In genomic region chr1:151345863-151346195, GRCm38 (mm10) we compare ENCODE assay signal across 8 mouse cellular contexts. TPM values are rescaled to one million over a fixed set of nuclear protein-coding genes. Genes with fewer than 3 reads are reported as not detected.
A peak's percentile ranks its signal among the peaks of the same experiment; 100 is the strongest.
DNase-seq lines count a peak whose midpoint lies in the region; ATAC-seq and TF ChIP-seq lines count a peak whose summit lies in the region.

No protein-coding gene starts in this region.

- no peaks in the 10 kb centered on the region for H3K9me3 ChIP-seq in hindbrain, embryonic 14.5 days (ENCODE audit: control insufficient read depth, low read length)
- H3K9me3 ChIP-seq in midbrain, embryonic 16.5 days (replicated peaks; ENCODE audit: control insufficient read depth, low read length, poor library complexity, severe bottlenecking), result no peaks in the 10 kb centered on the region

- peak overlapping the region; percentile 95; the same call in 1 of the 2 replicates for H3K27ac ChIP-seq in left cerebral cortex, adult 2 months
- H3K27ac ChIP-seq in hindbrain, embryonic 14.5 days, result 0 out of 2 replicates have a peak overlapping the region, but pooled peaks have one; percentile 98
- no peak overlapping the region for H3K27ac ChIP-seq in midbrain, embryonic 16.5 days (ENCODE audit: low read length)

- peak overlapping the region; percentile 98 for H3K4me3 ChIP-seq in left cerebral cortex, adult 2 months
- H3K4me3 ChIP-seq in hindbrain, embryonic 14.5 days (replicated peaks; ENCODE audit: low read length), result peak overlapping the region; percentile 96
- H3K4me3 ChIP-seq in midbrain, embryonic 16.5 days (ENCODE audit: low read depth, low read length), result peak overlapping the region; percentile 71

- peaks cover 31% of the 10 kb centered on the region for H3K4me1 ChIP-seq in hindbrain, embryonic 14.5 days (replicated peaks; ENCODE audit: control insufficient read depth, insufficient read depth, low read length)
- peaks cover 36% of the 10 kb centered on the region for H3K4me1 ChIP-seq in midbrain, embryonic 16.5 days (ENCODE audit: control insufficient read depth, insufficient read depth, low read length)

- peak overlapping the region; percentile 98 for H3K9ac ChIP-seq in hindbrain, embryonic 14.5 days
- 0 out of 2 replicates have a peak overlapping the region, but pooled peaks have one; percentile 46 for H3K9ac ChIP-seq in midbrain, embryonic 16.5 days (ENCODE audit: low read depth, low read length)

- intact Hi-C loops in left cerebral cortex, adult 2 months (cut with DNase I), result loop anchor here (2.0 to 5.0 kb wide), 4 partner anchors 43 to 309 kb away; no protein-coding TSS in a partner anchor
- intact Hi-C loops in left cerebral cortex, postnatal 25 days (cut with DNase I), result loop anchor here (1.0 kb wide), 2 partner anchors 96 to 267 kb away; no protein-coding TSS in a partner anchor

- H3K36me3 ChIP-seq in hindbrain, embryonic 14.5 days (replicated peaks; ENCODE audit: control insufficient read depth, insufficient read depth), result peaks cover 15% of the 10 kb centered on the region
- 0 out of 2 replicates have a peak, but pooled peaks cover 2% of the 10 kb centered on the region for H3K36me3 ChIP-seq in midbrain, embryonic 16.5 days (ENCODE audit: control insufficient read depth, insufficient read depth, low read length)

- H3K4me2 ChIP-seq in hindbrain, embryonic 14.5 days (replicated peaks), result peak overlapping the region; percentile 61
- peak overlapping the region; percentile 60 for H3K4me2 ChIP-seq in midbrain, embryonic 16.5 days (ENCODE audit: low read length)

- DNase-seq in left cerebral cortex, adult 2 months (ENCODE audit: extremely low spot score in 1 of 2, low spot score in 2 of 2), result no peak
- no peak for DNase-seq in left cerebral cortex, postnatal 25 days (ENCODE audit: low spot score in 2 of 2)
- peak; percentile 37 for DNase-seq in c-Kit-negative CD71-positive TER-119-positive erythroid progenitor cells, embryonic 14.5 days (ENCODE audit: low read depth, low spot score)
- DNase-seq in hindbrain, embryonic 14.5 days (ENCODE audit: low spot score), result no peak
- no peak for DNase-seq in left cerebral cortex, adult 9 months (ENCODE audit: low spot score in 2 of 2)
- no peak for DNase-seq in embryo, embryonic 10.5 days (ENCODE audit: low spot score)
- no peak for DNase-seq in cerebellum, adult 8-10 months

- no peak for ATAC-seq in hindbrain, embryonic 14.5 days (ENCODE audit: low FRiP score)
- ATAC-seq in midbrain, embryonic 16.5 days, result no peak

- TF ChIP-seq CTCF in left cerebral cortex, adult 2 months (IDR thresholded peaks at IDR 0.05), result no peak

- H3K27me3 ChIP-seq in hindbrain, embryonic 14.5 days (ENCODE audit: control insufficient read depth, insufficient read depth, low read length), result no peaks in the 10 kb centered on the region
- no peaks in the 10 kb centered on the region for H3K27me3 ChIP-seq in midbrain, embryonic 16.5 days (ENCODE audit: control insufficient read depth, insufficient read depth, low read depth, low read length)

RNA-seq across cellular contexts. Expression of gene Ivns1abp, which starts 1.6 kb away (rescaled TPM):
- total RNA-seq in left cerebral cortex, adult 2 months (2021), result 100 to 1,000 TPM; 126 to 131 TPM
- 100 to 1,000 TPM; 129 to 162 TPM for total RNA-seq in left cerebral cortex, postnatal 25 days (2021)
- polyA plus RNA-seq in hindbrain, embryonic 14.5 days (2014; fragmentation: Nextera tagmentation; extraction: Ambion mirVana), result 229 and 263 TPM in 2 replicates
- 260 and 271 TPM in 2 replicates for polyA plus RNA-seq in midbrain, embryonic 16.5 days (2015; fragmentation: Nextera tagmentation; extraction: Ambion mirVana)
